Mouse (Mus musculus): ENCODE measurements at regions not wholly inside any gene's neighbourhood (a gene's known extent, or its start where the extent isn't known, plus 50 kb on each side); places are given as distances from the start of the nearest gene placed in this dataset.
A peak's percentile ranks its signal among the peaks of the same experiment; 100 is the strongest.

GRCm38 (mm10) chr4:48725660-48726348, 62.5 kb downstream of the Cavin4 start:
- H3K27ac ChIP-seq, result peak overlapping the region; percentile 61
- H3K4me2 ChIP-seq, result 0 out of 2 replicates have a peak overlapping the region, but pooled peaks have one; percentile 4
- no peaks in the 10 kb centered on the region for H3K27me3 ChIP-seq
- H3K9me3 ChIP-seq, result no peaks in the 10 kb centered on the region
- no peak overlapping the region for H3K9ac ChIP-seq
- peaks cover 15% of the 10 kb centered on the region for H3K4me1 ChIP-seq
- ATAC-seq (ENCODE audit: low FRiP score), result peak; percentile 86
- WGBS, result 32% methylated on average over 13 of the region's 13 CpGs
- no peaks in the 10 kb centered on the region for H3K36me3 ChIP-seq (replicated peaks)
- no peak overlapping the region for H3K4me3 ChIP-seq (replicated peaks)

DNA sequence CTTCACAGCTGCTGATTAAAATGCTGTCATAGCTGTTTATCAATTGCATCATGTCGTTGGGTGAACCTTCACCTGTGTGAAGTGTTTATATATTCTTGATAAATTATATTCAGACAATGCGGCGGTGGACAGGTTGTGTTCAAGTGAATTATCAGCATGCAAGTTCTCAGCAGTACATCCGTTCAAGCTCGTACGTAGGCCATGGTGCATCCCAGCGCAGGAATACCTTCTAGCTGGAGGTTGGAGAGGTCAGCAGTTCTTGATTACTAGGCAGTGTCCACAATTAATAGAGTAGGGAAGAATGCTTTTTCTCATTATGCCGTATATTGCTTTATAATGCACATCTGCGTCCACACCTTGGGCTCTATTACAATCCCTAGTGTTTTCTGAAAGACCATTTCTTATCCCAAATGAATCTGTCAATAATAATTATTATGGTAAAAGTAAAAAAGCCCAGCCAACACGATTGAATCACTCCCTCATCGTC, 63.1 kb downstream of the Cavin4 start:
- H3K36me3 ChIP-seq (replicated peaks), result no peaks in the 10 kb centered on the region
- peaks cover 15% of the 10 kb centered on the region for H3K4me1 ChIP-seq
- H3K27ac ChIP-seq, result no peak overlapping the region
- no peak overlapping the region for H3K4me2 ChIP-seq
- H3K4me3 ChIP-seq (replicated peaks), result no peak overlapping the region
- no peaks in the 10 kb centered on the region for H3K9me3 ChIP-seq
- peak; percentile 65 for ATAC-seq (ENCODE audit: low FRiP score)
- 88% methylated on average over 11 of the region's 11 CpGs for WGBS
- no peak overlapping the region for H3K9ac ChIP-seq
- no peaks in the 10 kb centered on the region for H3K27me3 ChIP-seq

- Histone ChIP-seq H3K9me3 (no peaks in the 10 kb centered on the region), H3K4me2 (no peak overlapping the region), H3K27me3 (0 out of 2 replicates have a peak, but pooled peaks cover 2% of the 10 kb centered on the region), H3K36me3 (replicated peaks) (no peaks in the 10 kb centered on the region), H3K9ac (no peak overlapping the region), H3K27ac (no peak overlapping the region), H3K4me1 (no peaks in the 10 kb centered on the region), H3K4me3 (replicated peaks) (no peak overlapping the region)
- WGBS, result 76% methylated on average over 10 of the region's 10 CpGs
- no peak for ATAC-seq (ENCODE audit: low FRiP score)
Measured at GRCm38 (mm10) chr4:48734854-48735564, 71.7 kb downstream of the Cavin4 start.

- no peak overlapping the region for H3K4me2 ChIP-seq
- no peak overlapping the region for H3K9ac ChIP-seq
- H3K36me3 ChIP-seq (replicated peaks), result no peaks in the 10 kb centered on the region
- WGBS, result 85% methylated on average over 3 of the region's 3 CpGs
- H3K27me3 ChIP-seq, result no peaks in the 10 kb centered on the region
- ATAC-seq (ENCODE audit: low FRiP score), result no peak
- H3K4me1 ChIP-seq, result no peaks in the 10 kb centered on the region
- no peak overlapping the region for H3K27ac ChIP-seq
- no peak overlapping the region for H3K4me3 ChIP-seq (replicated peaks)
- no peaks in the 10 kb centered on the region for H3K9me3 ChIP-seq
Measured at GRCm38 (mm10) chr4:48746237-48746636, 82.9 kb downstream of the Cavin4 start.

DNA sequence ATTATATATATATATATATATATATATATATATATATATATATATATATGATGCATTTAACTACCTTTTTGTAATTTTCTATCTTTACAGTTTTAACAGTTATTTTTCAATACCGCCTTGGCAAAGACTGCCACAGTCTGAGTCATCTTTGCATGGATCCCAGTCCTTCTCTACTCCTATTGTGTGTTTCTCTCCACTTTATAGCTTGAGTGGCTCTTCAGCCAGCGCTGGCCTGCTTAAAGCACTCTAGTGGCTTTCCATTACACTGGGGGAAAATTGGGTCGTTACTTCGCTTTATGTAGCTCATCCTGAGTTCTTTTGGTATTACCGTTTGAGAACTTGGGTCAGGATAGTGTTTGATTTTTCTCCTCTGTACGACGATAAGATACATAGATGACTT, 86.3 kb downstream of the Cavin4 start:
- Histone ChIP-seq H3K36me3 (replicated peaks) (no peaks in the 10 kb centered on the region), H3K27ac (no peak overlapping the region), H3K9me3 (no peaks in the 10 kb centered on the region), H3K4me2 (no peak overlapping the region), H3K4me1 (no peaks in the 10 kb centered on the region), H3K4me3 (replicated peaks) (no peak overlapping the region), H3K27me3 (no peaks in the 10 kb centered on the region), H3K9ac (no peak overlapping the region)
- ATAC-seq (ENCODE audit: low FRiP score), result no peak
- WGBS, result 81% methylated on average over 7 of the region's 7 CpGs

GRCm38 (mm10) chr4:48750087-48750486, 86.8 kb downstream of the Cavin4 start:
- ATAC-seq (ENCODE audit: low FRiP score), result no peak
- Histone ChIP-seq H3K36me3 (replicated peaks) (no peaks in the 10 kb centered on the region), H3K4me1 (no peaks in the 10 kb centered on the region), H3K27me3 (no peaks in the 10 kb centered on the region), H3K4me2 (no peak overlapping the region), H3K27ac (no peak overlapping the region), H3K4me3 (replicated peaks) (no peak overlapping the region), H3K9me3 (no peaks in the 10 kb centered on the region), H3K9ac (no peak overlapping the region)
- 85% methylated on average over 5 of the region's 5 CpGs for WGBS

DNA sequence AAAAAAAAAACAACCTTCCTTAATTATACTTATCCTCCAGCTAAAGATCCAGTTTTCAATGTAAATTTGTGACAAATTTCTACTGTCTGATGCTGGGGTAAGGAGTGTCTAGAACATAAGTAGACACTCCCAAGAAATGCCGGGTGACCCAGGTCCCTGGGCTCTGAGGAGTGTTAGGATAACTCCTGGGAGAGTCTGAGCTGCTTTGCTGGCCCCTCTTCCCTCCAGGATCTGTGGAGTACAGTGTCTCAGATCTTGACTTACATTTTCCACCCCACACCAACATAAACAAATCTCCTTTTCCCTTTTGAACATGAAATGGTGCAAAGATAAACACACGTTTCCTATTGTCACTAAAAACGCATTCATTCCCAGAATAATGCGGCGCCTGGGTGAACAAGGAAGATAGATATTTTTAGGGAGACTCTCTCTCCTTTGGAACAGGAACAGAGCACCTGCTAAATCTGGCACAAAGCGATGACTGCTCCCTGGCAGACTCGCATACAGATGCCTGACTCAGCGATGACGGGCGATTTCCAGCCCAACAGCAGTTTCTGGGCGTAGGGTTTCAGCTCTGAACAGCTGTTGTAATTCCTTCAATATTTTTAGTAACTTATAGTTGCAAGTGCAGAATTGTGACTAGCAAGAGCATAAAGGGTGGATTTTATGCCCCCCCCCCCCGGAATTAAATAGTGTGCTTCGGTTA, 91.3 kb downstream of the Cavin4 start:
- H3K4me2 ChIP-seq, result no peak overlapping the region
- H3K36me3 ChIP-seq (replicated peaks), result no peaks in the 10 kb centered on the region
- no peaks in the 10 kb centered on the region for H3K4me1 ChIP-seq
- 84% methylated on average over 13 of the region's 13 CpGs for WGBS
- H3K27me3 ChIP-seq, result no peaks in the 10 kb centered on the region
- ATAC-seq (ENCODE audit: low FRiP score), result no peak
- no peak overlapping the region for H3K4me3 ChIP-seq (replicated peaks)
- no peak overlapping the region for H3K9ac ChIP-seq
- no peaks in the 10 kb centered on the region for H3K9me3 ChIP-seq
- no peak overlapping the region for H3K27ac ChIP-seq

GRCm38 (mm10) chr4:48760625-48761024, 97.3 kb downstream of the Cavin4 start:
- 87% methylated on average over 8 of the region's 8 CpGs for WGBS

DNA sequence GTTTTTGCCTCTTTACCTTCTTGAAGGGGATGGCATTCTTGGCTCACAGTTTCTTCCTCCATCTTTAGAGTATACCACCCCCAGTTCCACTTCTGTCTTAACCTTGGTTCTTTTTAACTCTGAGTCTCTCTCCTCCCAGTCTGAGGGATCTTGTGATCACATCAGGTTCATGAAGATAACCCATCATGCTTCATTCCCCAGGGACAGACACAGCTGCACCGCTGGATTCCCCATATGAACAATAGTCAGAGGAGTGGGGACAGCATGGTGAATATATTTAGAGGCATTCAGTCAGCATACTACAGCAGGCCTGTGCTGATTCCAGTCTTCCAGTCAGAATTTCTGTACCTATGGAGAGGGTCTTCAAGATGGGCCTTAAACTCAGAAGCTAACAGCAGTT, 103.1 kb downstream of the Cavin4 start:
- H3K4me1 ChIP-seq, result no peaks in the 10 kb centered on the region
- H3K9me3 ChIP-seq, result no peaks in the 10 kb centered on the region
- no peak overlapping the region for H3K9ac ChIP-seq
- H3K36me3 ChIP-seq (replicated peaks), result no peaks in the 10 kb centered on the region
- H3K4me3 ChIP-seq (replicated peaks), result no peak overlapping the region
- 97% methylated on average over 1 of the region's 1 CpGs for WGBS
- no peak for ATAC-seq (ENCODE audit: low FRiP score)
- H3K27me3 ChIP-seq, result no peaks in the 10 kb centered on the region
- no peak overlapping the region for H3K4me2 ChIP-seq
- no peak overlapping the region for H3K27ac ChIP-seq

More at GRCm38 (mm10) chr4:48760625-48761024, 97.3 kb downstream of the Cavin4 start:
- no peaks in the 10 kb centered on the region for H3K27me3 ChIP-seq
- H3K36me3 ChIP-seq (replicated peaks), result no peaks in the 10 kb centered on the region
- H3K4me2 ChIP-seq, result no peak overlapping the region
- H3K4me3 ChIP-seq (replicated peaks), result no peak overlapping the region
- no peak overlapping the region for H3K27ac ChIP-seq
- no peaks in the 10 kb centered on the region for H3K4me1 ChIP-seq
- ATAC-seq (ENCODE audit: low FRiP score), result no peak
- H3K9me3 ChIP-seq, result no peaks in the 10 kb centered on the region
- no peak overlapping the region for H3K9ac ChIP-seq

GRCm38 (mm10) chr4:48770403-48770953, 107.2 kb downstream of the Cavin4 start:
- Histone ChIP-seq H3K4me3 (replicated peaks) (no peak overlapping the region), H3K4me1 (0 out of 2 replicates have a peak, but pooled peaks cover 4% of the 10 kb centered on the region), H3K27ac (no peak overlapping the region), H3K4me2 (no peak overlapping the region), H3K27me3 (no peaks in the 10 kb centered on the region), H3K9ac (no peak overlapping the region), H3K9me3 (no peaks in the 10 kb centered on the region), H3K36me3 (replicated peaks) (no peaks in the 10 kb centered on the region)
- no peak for ATAC-seq (ENCODE audit: low FRiP score)
- WGBS, result 61% methylated on average over 3 of the region's 3 CpGs

DNA sequence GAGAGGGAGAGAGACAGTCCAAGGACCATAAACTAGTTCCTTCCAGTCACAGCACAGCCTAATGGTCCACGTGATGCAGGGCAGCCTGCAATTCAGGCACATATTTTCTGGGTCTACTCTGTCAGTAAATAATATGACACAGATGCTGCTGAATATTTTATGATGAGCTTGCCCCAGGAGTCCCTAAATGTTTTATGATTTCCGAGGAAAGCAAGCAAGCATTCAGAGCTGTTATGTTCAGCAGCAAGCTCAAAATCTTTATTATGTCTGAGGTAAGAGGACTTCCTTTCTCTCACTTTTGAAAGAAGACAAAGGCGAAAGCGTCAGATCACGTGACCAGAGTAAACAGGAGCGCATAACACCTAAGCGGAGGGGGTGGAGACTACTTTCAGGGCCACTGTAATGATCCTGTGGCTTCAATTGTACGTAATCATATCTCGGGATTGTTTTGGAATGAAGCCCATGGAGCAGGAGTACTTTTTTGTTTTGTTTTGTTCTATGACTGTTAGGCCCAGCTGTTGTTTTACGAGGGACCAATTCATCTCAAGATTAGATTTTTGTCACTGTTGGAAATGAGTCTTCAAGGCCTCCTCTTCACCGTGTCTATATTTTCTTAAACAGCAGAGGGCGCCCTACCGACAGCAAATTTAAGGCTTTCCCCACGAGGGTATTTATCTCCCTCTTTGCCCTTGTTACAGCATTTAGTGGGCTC, 107.8 kb downstream of the Cavin4 start:
- no peak overlapping the region for H3K4me2 ChIP-seq
- no peaks in the 10 kb centered on the region for H3K9me3 ChIP-seq
- H3K4me3 ChIP-seq (replicated peaks), result no peak overlapping the region
- no peaks in the 10 kb centered on the region for H3K36me3 ChIP-seq (replicated peaks)
- 43% methylated on average over 14 of the region's 14 CpGs for WGBS
- no peak overlapping the region for H3K27ac ChIP-seq
- H3K4me1 ChIP-seq, result 0 out of 2 replicates have a peak, but pooled peaks cover 4% of the 10 kb centered on the region
- H3K27me3 ChIP-seq, result no peaks in the 10 kb centered on the region
- ATAC-seq (ENCODE audit: low FRiP score), result no peak
- H3K9ac ChIP-seq, result no peak overlapping the region

DNA sequence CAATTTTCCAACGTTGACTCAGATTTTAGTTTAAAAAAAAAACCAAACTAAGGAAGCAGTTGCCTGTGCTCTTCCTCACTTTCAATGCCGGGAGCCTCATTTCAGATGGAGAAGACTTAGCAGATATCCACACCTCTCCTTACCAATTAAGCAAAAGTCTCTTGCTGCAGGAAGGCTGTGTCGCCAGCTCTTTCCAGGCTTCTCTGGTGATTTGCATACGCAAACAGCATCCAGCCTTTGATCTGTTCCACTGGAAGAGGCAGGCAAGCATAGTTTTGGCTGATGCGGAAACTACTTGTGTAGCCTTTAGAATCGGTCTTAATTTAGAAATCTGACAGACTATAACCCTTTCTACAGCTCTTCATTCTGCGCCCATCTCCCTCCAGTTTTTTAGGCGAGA, 108.5 kb downstream of the Cavin4 start:
- Histone ChIP-seq H3K27ac (no peak overlapping the region), H3K4me3 (replicated peaks) (no peak overlapping the region), H3K4me2 (no peak overlapping the region), H3K4me1 (0 out of 2 replicates have a peak, but pooled peaks cover 4% of the 10 kb centered on the region), H3K9me3 (no peaks in the 10 kb centered on the region), H3K9ac (no peak overlapping the region), H3K36me3 (replicated peaks) (no peaks in the 10 kb centered on the region), H3K27me3 (no peaks in the 10 kb centered on the region)
- no peak for ATAC-seq (ENCODE audit: low FRiP score)
- 66% methylated on average over 8 of the region's 8 CpGs for WGBS

Measured in forebrain, embryonic 12.5 days (tissue).